Mouse (Mus musculus): ENCODE data around the gene Nuf2.

DNA sequence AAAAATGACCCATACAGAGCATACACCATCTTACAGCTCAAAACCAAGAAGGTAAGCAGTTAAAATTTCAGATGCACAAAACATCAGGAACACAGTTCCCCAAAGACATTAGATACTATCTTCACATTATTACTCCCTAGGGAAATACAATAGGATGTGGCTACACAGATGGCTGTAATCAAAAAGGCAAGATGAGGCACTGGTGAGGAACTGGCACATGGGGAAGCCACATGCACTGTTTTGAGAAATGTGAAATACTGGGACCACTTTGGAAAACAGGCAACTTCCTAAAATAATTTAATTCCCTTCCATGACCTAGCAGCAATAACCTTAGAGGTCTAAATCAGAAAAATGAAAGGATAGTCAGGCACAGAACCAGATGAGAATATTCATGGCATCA, 42.9 kb upstream of the Nuf2 start:
- TF ChIP-seq CTCF (IDR thresholded peaks at IDR 0.05; ENCODE audit: low read depth, low read length) (no peak), POLR2A (IDR thresholded peaks at IDR 0.05; ENCODE audit: extremely low read depth, insufficient read depth, low read length) (no peak)

All from liver, adult 2 months (tissue).